Mouse (Mus musculus) yolk sac, embryonic 10.5 days (tissue): ENCODE results near the gene Ripor2.
A peak's percentile ranks its signal among the peaks of the same experiment; 100 is the strongest.

Source experiments
- DNase-seq: peaks from one replicate; pipeline ENCODE4 v3.0.0-alpha.2; 2017; ENCODE audit warnings: low spot score

Ripor2 gene

DNA sequence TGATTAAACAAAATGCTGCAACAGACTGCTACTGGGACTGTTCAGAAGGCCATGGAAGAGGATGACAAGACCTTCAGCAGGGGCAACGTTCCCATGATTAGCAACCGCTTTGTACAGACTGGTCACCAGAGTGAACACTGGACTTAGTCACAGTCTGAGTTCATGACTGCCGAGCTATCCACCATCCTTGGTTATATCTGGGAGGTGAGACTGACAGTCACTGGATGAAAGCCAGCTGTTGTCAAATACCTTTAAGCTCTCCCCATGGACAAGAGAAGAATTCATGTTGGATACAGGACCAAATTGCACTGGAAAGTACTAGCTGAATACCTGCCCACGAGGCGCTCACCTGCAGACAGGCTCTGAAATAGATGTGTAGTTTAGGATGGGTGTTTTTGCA lies 2.4 kb downstream of the Ripor2 start:
- no peak for DNase-seq

DNA sequence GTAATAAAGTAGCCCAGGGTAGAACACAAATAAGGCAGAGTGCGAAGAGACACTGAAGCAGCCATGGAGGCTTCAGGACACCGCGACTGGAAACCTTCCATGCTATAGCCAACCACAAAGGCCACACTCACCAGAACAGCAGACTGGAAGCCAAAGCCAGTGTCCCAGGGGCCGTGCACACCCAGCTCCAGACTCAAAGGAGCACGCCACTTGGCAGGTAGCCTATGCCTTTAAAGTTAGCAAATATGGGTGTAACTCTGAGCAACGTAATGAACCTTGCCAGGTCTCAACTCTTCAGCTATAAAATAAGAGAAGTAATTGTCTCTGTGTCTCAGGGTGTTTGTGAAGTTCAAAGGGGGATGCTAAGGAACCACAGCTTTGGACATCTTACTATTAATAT lies 2.9 kb downstream of the Ripor2 start:
- no peak for DNase-seq

DNA sequence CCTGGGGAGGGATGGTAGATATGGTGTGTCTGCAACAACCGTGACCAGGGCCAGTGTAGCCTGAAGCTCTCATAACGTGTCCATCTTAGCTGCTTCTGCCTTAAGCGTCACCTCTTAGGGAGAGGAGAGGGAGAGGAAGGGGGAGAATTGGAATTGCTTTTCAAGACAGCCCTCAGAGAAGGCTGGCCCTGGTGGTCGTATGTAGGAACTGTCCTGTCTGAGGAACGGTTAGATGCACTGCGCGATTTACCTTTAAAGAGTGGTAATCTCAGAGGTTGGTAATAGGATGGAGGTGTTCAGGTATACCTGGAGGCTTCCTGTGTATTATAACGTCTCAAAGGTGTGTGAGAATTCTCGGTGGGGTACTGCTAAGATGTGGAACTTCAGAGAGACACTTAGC lies 3.4 kb downstream of the Ripor2 start:
- no peak for DNase-seq

DNA sequence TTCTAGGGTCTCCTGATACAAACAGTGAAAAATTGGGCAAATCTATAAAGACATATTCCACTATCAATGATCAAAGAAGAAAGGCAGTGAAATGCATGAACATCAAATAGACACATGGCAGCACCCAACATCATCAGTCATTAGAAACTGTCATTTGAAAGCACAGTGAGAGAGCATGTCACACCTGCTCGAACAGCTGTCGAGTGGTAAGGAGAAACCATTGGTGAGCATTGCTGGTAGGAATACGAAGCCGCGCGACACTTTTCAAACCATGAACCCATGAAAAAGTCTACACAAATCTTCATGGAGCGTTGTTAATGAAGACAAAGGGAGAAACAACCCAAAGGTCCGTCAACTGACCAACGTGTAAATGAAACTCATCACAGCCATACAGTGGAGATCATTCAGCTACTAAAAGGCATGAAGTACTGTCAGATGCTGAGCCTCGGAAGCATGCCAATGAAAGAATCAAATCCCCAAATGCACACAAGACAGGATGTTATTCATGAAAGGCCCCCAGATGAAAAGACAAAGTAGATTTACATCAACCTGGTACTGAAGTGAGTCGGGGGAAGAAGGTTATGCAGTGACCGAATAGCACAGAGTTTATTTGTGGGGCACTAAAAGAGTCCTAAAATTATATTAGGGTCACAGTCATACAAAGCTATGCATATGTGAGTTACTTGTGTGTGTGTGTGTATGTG lies 5.4 kb downstream of the Ripor2 start:
- no peak for DNase-seq

DNA sequence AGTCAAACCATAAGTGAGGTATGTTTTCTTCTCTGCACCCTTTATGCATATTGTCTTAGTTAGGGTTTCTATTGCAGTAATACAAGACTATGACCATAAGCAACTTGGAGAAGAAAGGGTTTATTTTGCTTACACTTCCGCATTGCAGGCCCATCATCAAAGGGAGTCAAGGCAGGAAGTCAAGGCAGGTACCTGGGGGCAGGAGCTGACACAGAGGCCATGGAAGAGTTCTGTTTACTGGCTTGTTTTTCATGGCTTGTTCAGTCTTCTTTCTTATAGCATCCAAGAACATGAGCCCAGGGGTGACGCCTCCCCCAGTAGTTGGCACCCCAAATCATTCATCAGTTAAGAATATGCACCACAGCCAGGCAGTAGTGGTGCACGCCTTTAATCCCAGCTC lies 6.6 kb downstream of the Ripor2 start:
- no peak for DNase-seq

DNA sequence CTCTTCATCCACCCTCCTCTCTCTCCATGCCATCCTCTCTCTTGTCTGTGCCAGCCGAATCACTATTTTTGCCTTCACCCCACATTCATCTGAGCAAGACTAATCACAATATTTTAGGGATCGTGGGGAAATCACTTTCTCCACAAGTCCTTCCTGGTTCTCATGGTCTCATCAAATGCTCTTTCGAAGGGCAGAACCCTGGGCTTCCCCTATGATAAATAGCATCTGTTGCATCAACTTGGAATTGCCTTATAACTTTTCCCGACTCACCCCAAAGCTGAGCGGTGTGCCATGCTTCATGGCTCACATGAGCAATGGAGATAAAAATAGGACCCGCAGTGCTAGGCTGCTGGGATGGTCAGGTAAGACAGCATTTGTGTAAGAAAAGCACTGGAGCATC lies 9.7 kb downstream of the Ripor2 start:
- no peak for DNase-seq

DNA sequence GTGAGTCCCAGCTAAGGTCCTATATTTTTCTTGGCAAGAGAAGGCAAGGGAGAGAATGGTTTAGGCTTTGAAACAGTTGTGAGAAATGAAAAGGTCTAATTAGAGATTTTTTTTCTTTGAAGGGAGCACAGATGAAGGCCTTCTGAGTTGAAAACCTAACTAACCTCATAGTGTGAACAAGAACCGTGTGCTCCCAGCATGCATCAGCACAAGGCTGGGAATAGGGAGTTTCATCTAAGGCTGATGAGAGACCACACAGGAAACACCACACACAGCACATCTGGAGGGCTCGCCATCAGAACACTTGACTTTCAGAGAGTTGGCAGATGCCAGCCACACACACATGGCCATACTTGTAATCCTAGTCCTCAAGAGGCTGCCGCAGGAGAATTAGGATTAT lies 12.3 kb downstream of the Ripor2 start:
- no peak for DNase-seq

DNA sequence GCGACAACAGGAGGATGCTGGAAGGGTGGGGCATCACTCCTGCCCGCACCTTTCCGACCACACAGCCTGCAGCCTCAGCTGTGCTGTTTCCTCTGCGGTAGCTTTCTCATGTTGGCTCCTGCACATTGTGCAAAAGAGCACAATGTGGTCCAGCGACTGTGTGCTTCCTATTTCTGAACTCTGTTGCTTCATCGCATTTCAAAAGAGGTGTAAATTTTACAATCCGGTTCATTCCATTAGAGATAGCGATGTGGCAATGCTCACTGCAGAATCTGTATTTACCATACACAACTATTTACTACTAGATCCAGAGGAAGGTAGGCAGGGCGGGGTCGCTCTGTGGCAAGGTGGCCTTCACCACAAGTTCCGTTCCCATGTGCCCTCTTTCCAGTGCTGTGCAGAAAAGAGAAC lies 17.6 kb downstream of the Ripor2 start:
- no peak for DNase-seq

DNA sequence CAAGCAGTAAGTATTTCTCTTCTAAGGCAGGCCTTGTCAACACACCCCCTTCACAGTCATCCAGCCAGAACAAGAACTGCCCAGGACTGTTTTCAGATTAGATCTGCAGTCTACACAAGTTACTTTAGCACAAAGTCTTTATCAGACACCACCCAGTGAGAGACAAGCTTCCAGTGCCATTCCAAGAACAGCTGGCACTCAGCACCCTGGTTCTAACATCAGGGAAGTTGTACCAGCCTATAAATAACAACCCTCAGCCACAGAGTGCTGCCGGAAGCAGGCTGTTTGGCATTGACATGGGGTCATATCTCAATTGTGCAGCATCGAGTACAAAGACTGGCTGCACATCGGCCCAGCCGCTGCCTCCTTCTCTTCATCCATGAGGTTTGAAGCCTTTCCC lies 21.0 kb downstream of the Ripor2 start:
- peak; percentile 16 for DNase-seq

DNA sequence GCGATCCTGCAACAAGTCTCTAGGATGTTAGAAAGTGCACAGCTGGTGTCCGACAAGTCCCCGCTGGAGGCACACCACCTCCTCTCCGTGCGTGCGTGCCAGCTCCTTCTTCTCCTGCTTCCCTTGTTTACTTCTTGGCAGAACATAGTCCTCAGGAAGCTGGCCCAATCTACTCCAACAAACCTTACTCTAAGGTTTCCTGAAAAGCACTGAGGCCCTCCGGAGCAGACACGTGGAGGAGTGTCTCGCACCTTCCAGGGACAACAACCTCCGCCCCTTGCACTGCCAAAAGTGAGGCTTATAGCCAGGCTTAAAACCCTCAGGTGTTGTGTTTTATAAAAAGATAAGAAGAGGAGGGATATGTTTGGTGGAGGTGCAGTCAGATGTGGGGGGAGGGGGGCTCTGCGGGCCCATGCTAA lies 21.6 kb downstream of the Ripor2 start:
- DNase-seq: peak; percentile 14

DNA sequence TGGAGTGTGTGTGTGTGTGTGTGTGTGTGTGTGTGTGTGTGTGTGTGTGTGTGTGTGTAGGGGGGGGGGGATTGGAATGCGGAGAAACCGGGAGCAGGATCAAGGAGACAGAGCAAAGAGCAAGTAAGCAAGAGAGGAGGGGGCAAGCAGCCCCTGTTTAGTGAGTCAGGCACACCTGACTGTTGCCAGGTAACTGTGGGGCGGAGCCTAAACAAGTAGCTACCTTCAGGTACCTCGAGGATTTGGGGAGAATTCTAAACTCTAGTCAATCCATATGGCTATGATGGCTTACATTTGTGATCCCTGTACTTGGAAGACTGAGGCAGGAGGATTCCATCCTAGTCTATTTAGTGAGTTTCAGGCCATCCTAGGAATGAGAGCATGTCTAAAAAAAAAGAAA lies 22.1 kb downstream of the Ripor2 start:
- peak; percentile 19 for DNase-seq

DNA sequence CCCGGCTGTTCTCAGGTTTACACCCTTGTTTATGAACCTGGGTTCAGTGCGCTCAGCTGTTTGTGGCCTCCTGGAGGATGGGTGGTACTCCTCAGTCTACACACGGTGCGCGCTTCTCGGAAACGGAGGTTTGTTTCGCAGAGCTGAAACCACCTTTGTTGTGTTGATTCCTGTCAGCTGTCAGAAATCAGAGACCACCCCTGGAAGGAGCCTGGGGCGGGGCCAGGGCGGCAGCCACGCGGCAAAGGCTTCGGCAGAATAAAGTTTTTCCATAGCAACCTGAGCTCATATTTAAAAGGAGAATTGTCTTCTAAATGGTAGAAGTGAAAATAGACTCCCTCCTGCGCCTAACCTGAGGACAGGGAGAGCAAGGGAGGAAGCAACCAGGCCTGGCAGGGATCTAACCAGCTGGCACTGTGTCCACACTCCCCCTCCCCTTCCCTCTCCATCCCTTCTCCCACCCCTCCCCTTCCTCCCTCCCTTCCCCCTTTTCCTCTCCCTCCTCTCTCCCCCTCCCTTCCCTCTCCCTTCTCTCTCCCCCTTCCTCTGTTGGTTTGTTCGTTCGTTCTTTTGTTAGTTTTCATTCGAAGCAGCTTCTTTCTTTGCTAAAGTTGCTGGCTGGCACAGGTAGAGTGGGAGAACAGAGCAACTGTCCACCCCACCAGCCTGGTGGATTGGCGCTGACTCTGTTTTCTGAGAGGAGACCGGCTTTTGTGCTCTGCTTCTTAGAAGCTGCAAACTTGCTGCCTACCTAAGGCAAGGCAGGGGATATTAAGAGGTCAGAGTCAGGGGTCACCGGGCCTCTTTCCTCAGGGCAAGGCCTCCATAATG lies 23.0 kb downstream of the Ripor2 start:
- DNase-seq: peak; percentile 48

DNA sequence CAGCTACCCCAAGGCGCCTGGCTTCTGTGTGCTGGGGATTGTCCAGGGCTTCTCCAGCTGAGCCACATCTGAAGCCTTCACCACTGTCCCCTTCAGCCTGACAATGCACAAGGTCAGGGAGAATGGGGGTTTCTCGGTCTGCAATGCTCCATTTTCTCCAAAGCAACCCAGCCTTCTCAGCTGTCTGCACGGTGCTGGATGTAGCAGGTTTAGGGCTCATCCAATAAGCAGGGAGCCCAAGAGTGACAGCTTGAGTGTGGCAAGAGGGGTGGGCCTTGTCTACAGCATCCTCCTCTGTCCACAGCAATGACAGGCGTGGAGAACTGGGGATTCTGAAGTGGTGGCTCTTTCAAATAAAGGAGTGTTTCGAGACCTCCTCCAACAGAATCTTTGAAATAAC lies 23.8 kb downstream of the Ripor2 start:
- DNase-seq: no peak

DNA sequence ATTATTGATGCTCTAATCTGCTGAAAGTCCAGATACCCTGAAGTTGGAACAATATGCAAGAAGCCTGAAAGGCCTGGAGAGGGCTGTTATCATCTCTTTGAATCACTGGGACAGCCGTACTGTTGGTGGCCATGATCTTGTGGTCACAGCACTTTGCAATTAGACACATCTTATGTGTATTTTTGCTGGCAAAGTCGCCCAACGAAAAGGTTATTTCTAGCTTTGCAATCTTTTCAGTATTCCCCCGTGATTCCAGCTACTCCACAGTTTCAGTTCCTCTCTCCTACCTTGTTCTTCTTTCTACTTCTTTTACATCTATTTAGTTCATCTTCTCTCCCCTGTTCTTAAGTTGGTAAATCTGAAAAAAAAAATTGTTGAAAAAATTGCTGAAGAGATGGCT lies 26.0 kb downstream of the Ripor2 start:
- DNase-seq: no peak

DNA sequence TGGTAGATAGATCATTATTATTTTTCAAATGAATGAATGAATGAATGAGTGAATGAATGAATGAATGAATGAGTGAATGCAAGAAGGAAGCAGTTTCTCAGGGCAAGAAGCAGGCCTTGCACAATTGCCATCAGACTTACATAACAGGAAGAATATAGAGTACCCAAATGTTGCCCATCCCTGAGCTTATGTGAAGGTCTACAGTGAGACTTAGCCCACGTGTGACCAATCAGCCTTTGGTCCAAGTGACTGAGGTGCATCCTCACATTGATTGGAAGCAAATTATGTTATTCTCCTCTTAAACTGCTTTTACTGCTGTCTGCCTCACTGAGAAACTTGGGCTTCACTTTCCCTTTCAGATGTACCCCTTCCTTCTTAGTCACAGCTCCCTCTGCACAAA lies 26.7 kb downstream of the Ripor2 start:
- DNase-seq: no peak

DNA sequence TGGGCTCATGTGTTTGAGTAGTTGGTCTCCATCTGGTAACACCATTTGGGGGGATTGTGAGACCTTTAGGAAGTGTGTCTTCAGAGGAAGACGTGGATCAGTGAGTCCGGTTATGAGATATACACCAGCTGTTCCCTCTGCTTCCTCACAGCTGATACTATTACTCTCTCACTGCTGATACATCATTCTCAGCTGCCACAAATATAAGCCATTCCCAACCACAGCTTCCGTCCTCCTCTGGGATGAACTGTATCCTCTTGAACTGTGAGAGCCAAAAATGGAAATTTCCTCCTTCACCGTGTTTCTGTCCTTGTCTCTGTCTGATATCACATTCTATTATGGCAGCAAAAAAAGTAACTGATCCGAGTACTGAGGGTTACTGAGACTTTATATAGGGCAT lies 28.9 kb downstream of the Ripor2 start:
- DNase-seq: no peak

DNA sequence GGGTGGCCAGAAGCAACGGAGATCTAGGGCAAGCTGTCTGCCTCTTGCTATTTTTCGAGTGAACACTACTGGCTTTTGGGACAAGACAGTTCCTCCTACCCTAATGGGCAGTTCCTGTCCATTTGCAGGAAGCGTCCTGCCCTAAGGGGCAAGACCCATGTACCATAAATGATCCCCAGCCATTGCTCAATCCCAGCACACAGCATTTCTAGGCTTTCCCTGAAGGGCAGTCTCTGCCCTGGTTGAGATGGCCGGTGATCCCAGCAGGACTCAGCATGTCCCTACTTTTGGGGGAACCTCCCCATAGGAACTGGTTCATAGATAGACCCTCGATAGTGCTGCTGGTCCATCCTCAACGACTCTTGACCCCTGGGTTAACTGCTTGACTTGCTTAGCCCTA lies 31.0 kb downstream of the Ripor2 start:
- DNase-seq: no peak

DNA sequence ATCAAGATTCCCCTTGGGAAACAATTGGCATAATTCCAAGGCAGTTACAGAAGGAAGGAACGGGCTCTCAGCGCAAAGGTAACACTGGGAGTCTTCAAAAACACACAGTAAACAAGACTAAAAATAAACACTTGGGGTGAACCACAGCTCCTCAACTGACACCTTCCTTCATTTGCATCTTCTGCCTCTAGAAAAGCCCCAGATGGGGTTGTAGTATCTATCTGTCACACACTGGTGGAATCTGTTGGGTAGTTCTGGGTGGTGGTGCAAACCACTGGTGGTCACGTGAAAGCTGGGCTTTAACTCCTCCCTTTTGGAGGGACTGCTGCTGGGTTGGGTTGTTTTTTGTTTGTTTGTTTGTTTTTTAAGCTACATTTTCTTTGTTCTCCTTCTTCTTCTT lies 31.4 kb downstream of the Ripor2 start:
- no peak for DNase-seq

DNA sequence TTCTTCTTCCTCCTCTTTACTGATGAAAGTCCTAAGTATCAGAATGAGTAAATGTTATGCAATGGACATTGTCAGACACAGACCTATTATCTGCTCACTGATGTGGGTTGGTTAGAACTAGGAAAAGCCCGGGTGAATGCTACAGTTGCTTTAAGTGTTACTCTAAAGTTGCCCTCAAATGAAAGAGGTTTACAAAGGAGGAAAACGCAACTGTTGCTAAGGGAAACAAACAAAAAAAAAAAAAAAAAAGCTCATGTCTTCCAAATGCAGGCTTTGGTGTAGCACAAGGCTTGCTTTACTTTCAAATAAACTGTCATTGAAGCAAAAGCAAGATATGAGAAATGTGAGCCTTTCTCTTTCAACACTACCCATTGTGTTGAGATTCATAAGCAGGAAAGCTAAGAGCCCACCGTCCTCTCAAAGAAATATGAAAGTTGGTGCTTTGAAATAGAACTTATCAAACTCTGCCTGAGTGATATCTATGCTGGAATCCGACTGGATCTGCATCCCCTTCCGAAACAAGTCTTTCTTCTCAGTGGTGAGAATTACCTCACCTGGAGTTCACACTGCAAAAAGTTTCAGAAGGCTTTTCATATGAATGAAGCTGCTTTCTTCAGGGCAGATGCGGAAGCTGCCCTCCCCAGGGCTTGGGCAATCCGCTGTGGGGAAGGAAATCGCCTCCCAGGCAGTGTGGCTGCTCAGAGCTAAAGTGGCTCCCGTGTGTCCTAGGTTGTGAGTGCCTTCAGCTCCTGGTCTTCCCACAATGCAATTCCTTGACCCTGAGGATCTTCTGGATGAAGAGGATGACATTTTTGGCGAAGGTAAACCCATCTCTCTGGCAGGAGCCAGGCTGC lies 32.2 kb downstream of the Ripor2 start:
- DNase-seq: no peak

DNA sequence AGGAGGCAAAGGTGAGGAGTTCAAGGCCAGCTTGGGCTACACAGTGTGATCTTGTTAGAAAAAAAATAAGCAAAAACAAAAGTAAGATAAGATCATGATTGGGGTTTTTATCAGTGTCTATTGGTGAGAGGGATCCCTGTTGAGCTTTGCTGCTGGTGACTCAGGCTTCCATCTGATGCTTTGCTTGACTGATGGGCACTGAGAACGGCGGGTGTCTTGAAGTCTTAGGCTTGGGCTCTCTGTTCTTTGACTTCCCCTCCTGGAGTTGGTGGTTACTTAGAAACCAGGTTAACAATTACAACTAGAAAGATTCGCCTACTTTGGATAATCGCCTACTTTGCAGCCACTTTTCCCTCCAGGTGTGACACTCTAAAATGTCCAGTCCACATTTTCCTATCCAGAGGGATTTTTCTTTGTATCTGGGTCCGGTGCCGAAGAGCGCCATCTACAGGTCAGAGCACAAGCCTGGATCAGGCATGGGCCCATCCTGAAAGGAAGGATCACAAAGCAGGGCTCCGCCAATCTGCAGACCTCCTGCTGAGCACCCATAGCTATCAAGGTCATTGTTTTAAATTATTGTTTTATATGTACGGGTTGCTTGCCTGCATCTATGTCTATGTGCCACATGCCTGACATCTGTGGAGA lies 34.1 kb downstream of the Ripor2 start:
- DNase-seq: no peak

DNA sequence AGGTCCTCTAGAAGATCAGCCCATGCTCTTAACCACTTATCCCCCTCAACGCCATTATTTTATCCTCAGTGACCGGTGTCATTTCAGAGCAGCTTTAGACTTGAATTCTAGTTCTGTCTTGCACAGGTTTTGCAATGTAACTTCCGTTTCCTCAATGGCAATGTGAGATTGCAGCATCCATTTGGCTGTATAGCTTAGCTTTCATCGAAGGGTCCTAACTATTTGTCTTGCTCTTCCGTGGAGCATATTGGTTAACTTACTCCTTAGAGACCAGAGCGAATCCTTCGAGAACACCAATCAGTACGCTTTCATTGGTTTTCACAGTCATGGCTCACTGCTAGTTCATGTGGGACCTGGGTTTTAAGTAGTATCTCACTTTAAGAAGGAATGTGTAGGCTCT lies 34.7 kb downstream of the Ripor2 start:
- DNase-seq: no peak

DNA sequence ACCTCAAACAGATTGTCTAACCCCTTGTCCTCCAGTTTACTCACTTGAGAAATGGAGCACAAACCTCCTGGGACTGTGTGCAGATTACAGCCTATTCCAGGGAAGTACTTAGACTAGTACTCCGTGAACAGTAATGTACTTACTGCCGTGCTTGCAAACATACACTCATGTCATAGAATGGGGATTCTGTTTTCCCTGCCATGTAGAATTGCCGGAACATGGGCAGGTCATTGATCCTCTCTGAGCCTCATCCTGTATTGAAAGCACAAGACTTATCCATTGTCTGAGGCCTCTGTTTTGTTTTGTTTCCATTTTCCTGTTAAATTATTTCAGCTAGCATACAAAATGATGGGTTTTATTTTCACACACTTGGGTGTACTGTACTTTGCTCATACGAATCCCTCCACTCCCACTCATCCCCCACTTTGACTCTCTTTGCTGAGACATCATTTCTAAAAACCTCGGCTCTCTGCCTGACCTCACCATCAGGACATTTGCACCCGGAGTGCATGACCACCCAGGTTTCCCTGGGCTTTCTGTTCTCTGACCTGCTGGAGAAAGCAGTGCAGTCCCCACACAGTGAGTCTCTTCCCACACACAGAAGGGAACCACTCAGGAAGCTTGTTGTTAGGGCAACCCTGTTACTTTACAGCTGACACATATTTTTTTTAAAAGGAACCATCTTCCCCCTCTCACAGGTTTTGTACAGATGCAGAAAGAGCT lies 35.2 kb downstream of the Ripor2 start:
- DNase-seq: no peak
